Mouse (Mus musculus): Measurements from ENCODE around the gene Pafah2. TPM values are rescaled to one million over a fixed set of nuclear protein-coding genes. Genes with fewer than 3 reads are reported as not detected.

Gene Pafah2
- polyA plus RNA-seq, 1 experiment from 2014 or later: 11.2 TPM

DNA sequence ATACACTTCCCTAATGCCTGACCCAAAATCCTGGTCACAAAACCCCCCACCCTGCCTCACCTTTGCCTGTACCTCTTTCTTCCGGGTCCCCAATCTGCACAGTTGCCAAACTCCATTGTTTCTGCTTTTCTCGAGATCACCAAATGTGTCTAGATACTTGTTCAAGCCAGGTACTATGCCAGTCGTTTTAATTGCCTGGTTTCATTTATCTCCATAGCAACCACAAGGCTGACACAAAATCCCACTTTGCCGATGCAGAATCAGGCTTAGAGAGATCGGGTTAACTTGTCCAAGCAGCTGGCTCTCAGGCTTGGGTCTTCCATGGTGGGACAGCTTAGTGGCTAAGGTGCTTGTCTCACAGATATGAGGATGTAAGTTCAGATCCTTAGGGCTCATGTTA is 4.1 kb downstream of the Pafah2 start:
- Histone ChIP-seq H3K4me3 (no peak overlapping the region), H3K4me2 (replicated peaks) (no peak overlapping the region; the same call in 1 of the 2 replicates), H3K27ac (no peak overlapping the region), H3K36me3 (no peaks in the 10 kb centered on the region), H3K27me3 (no peaks in the 10 kb centered on the region), H3K9me3 (no peaks in the 10 kb centered on the region), H3K9ac (no peak overlapping the region), H3K4me1 (peaks cover 35% of the 10 kb centered on the region)
- no peak for ATAC-seq (ENCODE audit: insufficient number of reproducible peaks, insufficient read depth, low FRiP score, low TSS enrichment)
- 29% methylated on average over 5 of the region's 5 CpGs for WGBS

DNA sequence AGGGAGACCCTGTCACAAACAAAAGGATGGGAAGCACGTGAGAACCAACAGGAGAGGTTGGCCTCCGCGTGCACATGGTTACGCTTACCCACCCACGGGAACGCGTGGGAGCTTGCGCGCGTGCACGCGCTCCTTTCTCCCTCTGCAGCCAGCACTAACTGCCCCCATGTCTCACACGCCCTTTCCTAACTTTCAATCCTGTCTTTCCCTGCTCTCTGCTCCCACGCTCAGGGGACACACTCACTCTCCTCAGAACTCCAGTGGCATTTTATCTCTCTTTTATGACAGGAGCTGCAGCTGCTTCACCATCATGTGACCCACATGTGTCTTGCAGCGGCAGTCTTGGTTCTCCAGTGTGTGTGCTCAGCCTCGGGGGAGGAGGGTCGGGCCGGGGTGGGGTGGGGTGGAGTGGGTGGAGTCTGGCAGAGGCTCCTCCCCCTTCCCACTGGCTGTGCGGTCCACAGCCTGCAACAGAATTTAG is 5.1 kb downstream of the Pafah2 start:
- Histone ChIP-seq H3K9me3 (no peaks in the 10 kb centered on the region), H3K4me3 (peak overlapping the region; percentile 28), H3K4me2 (replicated peaks) (peak overlapping the region; percentile 57), H3K4me1 (peaks cover 33% of the 10 kb centered on the region), H3K27me3 (no peaks in the 10 kb centered on the region), H3K9ac (peak overlapping the region; percentile 20; the same call in 1 of the 2 replicates), H3K36me3 (no peaks in the 10 kb centered on the region), H3K27ac (0 out of 2 replicates have a peak overlapping the region, but pooled peaks have one; percentile 4)
- ATAC-seq (ENCODE audit: insufficient number of reproducible peaks, insufficient read depth, low FRiP score, low TSS enrichment): peak; percentile 44
- WGBS: 6% methylated on average over 19 of the region's 19 CpGs

DNA sequence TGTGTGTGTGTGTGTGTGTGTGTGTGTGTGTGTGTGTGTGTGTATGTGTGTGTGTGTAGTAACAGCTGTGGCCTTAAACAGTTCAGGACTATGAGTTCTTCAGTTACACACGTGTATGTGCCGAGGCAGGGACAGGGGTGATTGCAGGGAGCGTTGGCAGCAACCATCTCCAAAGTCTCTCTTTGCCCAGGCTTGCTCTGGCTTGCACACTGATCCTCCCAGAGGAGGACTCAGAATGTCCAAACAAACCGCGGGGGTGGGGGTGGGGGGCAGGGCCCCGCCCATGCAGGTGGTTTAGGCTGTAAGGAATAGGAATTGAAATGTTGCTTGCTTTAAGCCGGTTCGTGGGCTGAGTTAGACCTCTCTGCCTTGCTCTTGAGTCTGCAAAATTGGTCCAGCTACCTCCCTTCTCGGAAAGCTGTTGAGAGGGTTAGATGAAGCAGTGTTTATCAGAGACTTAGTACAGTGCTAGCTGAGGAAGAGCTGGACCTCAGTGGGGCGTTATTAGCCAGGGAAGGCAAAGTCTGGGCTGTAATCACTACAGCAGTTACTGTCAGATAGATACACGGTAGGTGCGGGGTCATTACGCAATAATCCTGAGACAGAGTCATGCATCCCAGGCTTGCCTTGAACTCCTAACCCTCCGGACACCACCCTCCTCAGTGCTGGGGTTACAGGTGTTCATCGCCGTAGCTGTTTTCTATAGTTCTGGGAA is 5.9 kb downstream of the Pafah2 start:
- WGBS: 64% methylated on average over 16 of the region's 16 CpGs
- Histone ChIP-seq H3K27me3 (no peaks in the 10 kb centered on the region), H3K4me2 (replicated peaks) (peak overlapping the region; percentile 57), H3K36me3 (0 out of 2 replicates have a peak, but pooled peaks cover 2% of the 10 kb centered on the region), H3K9me3 (no peaks in the 10 kb centered on the region), H3K4me3 (0 out of 2 replicates have a peak overlapping the region, but pooled peaks have one; percentile 28), H3K4me1 (peaks cover 30% of the 10 kb centered on the region), H3K27ac (peak overlapping the region; percentile 43; the same call in 1 of the 2 replicates), H3K9ac (no peak overlapping the region)
- ATAC-seq (ENCODE audit: insufficient number of reproducible peaks, insufficient read depth, low FRiP score, low TSS enrichment): no peak; the same call in 1 of the 2 replicates

DNA sequence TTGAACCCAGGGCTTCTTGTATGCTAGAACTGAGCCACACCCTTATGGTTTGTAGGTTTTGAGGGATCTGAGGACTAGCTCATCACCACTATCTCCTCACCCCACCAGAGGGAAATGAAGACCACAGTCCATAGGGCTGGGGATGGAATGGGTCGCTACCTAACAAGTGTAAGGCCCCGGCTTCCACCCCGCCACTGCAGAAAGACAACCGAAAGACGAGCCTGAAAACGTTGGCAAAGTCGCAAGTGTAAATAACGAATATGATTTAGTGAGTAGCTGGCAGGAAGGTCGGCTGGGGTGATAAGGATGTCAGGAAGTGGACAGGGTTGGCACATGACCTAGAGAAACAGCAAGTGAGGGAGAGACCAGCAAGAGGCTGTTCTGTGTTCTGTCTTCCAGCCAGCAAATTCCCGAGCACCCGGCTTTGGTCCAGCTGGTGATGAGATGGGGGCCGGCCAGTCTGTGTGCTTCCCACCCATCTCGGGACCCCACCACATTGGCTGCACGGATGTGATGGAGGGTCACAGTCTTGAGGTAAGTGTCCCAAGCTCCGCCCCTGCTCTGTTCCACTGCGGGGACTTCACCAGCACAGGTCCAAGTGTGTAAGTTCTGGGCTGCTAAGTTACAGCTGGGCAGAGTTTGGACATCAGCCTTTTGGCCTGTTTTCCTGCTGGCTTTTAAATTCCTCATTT is 6.6 kb downstream of the Pafah2 start:
- Histone ChIP-seq H3K9ac (no peak overlapping the region), H3K36me3 (0 out of 2 replicates have a peak, but pooled peaks cover 4% of the 10 kb centered on the region), H3K27me3 (no peaks in the 10 kb centered on the region), H3K9me3 (no peaks in the 10 kb centered on the region), H3K4me1 (peaks cover 24% of the 10 kb centered on the region), H3K4me2 (replicated peaks) (no peak overlapping the region), H3K4me3 (no peak overlapping the region), H3K27ac (no peak overlapping the region)
- ATAC-seq (ENCODE audit: insufficient number of reproducible peaks, insufficient read depth, low FRiP score, low TSS enrichment): no peak
- WGBS: 79% methylated on average over 16 of the region's 16 CpGs

DNA sequence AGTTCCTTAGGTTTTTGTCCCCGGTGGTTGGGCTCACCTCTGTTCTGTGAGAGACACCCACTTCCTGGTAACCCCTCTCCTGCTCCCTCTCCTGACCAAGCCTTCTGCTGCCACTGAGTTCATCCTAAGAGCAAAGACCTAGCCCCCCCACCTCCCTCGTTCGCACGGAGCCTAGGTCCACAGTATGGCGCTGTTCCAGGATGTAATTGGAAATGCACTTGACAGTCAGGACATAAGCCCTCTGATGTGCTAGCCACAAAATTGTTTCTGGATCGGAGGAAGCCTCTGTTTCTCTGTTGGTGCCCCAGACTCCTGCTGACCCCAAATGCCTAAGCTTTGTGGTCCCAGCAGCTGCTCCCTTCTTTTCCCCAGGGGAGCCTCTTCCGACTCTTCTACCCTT is 7.6 kb downstream of the Pafah2 start:
- H3K36me3 ChIP-seq: 0 out of 2 replicates have a peak, but pooled peaks cover 4% of the 10 kb centered on the region
- H3K4me3 ChIP-seq: no peak overlapping the region
- H3K27me3 ChIP-seq: no peaks in the 10 kb centered on the region
- no peak overlapping the region for H3K27ac ChIP-seq
- H3K4me2 ChIP-seq (replicated peaks): no peak overlapping the region
- no peaks in the 10 kb centered on the region for H3K9me3 ChIP-seq
- 68% methylated on average over 7 of the region's 7 CpGs for WGBS
- no peak for ATAC-seq (ENCODE audit: insufficient number of reproducible peaks, insufficient read depth, low FRiP score, low TSS enrichment)
- H3K4me1 ChIP-seq: peaks cover 24% of the 10 kb centered on the region
- no peak overlapping the region; the same call in 1 of the 2 replicates for H3K9ac ChIP-seq

DNA sequence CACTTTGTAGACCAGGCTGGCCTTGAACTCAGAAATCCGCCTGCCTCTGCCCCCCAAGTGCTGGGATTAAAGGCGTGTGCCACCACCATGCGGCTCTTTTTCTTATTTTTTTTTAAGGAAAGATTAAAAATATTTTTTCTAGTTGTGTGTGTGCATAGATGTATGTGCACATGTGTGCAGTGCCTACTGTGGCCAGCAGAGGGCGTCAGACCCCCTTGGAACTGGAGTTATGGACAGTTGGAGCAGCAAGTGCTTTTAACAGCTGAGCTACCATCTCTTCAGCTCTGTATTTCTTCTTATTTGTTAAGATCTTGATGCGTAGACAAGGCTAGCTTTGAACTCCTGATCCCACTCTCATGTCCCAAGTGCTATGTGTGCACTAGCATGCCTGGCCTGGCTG is 13.2 kb downstream of the Pafah2 start:
- Histone ChIP-seq H3K4me3 (no peak overlapping the region), H3K36me3 (peaks cover 24% of the 10 kb centered on the region), H3K27me3 (no peaks in the 10 kb centered on the region), H3K27ac (no peak overlapping the region), H3K4me2 (replicated peaks) (no peak overlapping the region), H3K9ac (no peak overlapping the region), H3K9me3 (0 out of 2 replicates have a peak, but pooled peaks cover 3% of the 10 kb centered on the region), H3K4me1 (peaks cover 4% of the 10 kb centered on the region; the same call in 1 of the 2 replicates)
- 69% methylated on average over 5 of the region's 5 CpGs for WGBS
- no peak for ATAC-seq (ENCODE audit: insufficient number of reproducible peaks, insufficient read depth, low FRiP score, low TSS enrichment)

DNA sequence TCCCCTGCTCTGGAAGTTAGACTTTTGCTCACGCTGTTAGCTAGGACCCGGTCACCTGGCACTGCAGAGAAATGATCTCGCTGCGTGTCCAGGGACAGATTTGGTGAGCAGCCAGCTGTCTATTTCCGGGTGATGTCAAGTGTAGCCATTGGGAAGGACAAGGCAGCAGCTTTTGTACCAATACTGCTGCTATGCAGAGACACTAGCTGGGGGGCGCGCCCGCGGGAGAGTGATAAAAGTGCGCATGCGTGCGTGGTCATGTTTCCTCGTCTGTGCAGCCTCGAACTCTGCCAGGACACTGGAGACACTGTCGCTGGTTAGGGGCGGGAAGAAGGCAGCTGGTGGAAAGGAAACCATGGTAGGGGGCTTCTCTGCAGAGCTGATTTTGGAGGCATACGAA is 20.1 kb downstream of the Pafah2 start:
- Histone ChIP-seq H3K36me3 (peaks cover 34% of the 10 kb centered on the region), H3K9ac (0 out of 2 replicates have a peak overlapping the region, but pooled peaks have one; percentile 16), H3K4me1 (0 out of 2 replicates have a peak, but pooled peaks cover 3% of the 10 kb centered on the region), H3K9me3 (no peaks in the 10 kb centered on the region), H3K27ac (no peak overlapping the region), H3K4me2 (replicated peaks) (no peak overlapping the region), H3K4me3 (no peak overlapping the region), H3K27me3 (no peaks in the 10 kb centered on the region)
- 75% methylated on average over 17 of the region's 17 CpGs for WGBS
- ATAC-seq (ENCODE audit: insufficient number of reproducible peaks, insufficient read depth, low FRiP score, low TSS enrichment): no peak

DNA sequence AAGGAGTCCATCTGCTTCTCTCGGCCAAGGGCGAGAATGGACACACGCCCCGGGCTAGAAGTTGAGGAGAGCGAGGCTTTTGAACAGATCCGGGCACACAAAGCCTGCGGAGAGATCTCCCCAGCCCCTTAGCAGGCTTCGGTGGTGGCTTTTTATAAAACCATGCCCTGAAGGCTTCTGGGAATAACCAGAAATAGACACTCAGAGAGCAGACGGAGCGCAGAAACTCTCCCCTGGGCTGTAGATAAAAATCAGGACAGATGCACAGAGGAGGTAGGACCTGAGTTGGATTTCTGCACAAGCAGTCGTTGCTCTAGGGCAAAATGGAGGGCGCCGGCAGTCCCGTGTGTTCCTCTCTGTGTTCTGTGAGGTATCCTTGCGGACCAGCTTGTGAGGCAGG is 20.5 kb downstream of the Pafah2 start:
- Histone ChIP-seq H3K4me2 (replicated peaks) (no peak overlapping the region), H3K9me3 (no peaks in the 10 kb centered on the region), H3K9ac (no peak overlapping the region), H3K27ac (peak overlapping the region; percentile 31; the same call in 1 of the 2 replicates), H3K4me3 (no peak overlapping the region), H3K27me3 (no peaks in the 10 kb centered on the region), H3K36me3 (peaks cover 33% of the 10 kb centered on the region), H3K4me1 (0 out of 2 replicates have a peak, but pooled peaks cover 5% of the 10 kb centered on the region)
- 55% methylated on average over 15 of the region's 15 CpGs for WGBS
- no peak for ATAC-seq (ENCODE audit: insufficient number of reproducible peaks, insufficient read depth, low FRiP score, low TSS enrichment)

DNA sequence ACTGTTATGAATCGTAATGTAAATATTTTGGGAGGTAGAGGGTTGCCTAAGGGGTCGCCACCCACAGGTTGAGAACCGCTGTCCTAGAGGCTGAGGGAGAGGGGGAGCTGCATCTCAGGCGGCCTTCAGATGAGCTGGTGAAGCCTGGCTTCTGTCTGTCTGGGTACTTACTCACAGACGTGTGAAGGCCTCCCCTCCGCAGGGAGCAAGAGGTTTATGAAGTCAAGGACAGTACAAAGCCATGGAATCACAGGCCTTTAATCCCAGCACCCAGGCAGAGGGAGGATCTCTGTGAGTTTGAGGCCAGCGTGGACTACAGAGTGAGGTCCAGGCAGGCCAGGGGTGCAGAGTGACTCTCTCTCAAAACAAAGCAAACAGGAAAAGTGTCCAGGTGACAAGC is 21.0 kb downstream of the Pafah2 start:
- H3K27ac ChIP-seq: peak overlapping the region; percentile 31; the same call in 1 of the 2 replicates
- WGBS: 67% methylated on average over 7 of the region's 7 CpGs

DNA sequence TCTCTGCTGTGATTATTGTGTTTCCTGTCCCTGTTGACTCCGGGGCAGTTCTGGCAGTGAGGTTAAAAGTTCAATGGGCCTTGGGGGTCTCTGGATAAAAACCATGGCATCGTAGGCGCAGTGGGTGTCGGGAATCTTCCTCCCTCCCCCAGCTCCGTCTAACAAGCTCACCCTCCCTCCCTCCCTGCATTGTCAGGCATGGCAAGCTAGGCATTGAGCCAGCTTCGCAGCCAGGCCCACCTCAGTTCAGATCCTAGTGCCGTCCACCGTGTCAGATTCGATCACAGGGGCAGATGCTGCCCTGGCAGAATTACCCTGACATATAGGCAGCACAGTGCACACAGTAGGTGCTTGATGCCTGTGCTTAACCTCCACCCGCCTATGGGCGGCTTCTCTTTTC is 25.9 kb downstream of the Pafah2 start:
- H3K4me2 ChIP-seq (replicated peaks): no peak overlapping the region
- H3K27ac ChIP-seq: no peak overlapping the region
- no peaks in the 10 kb centered on the region for H3K27me3 ChIP-seq
- H3K9ac ChIP-seq: no peak overlapping the region
- H3K4me3 ChIP-seq: no peak overlapping the region
- no peak for ATAC-seq (ENCODE audit: insufficient number of reproducible peaks, insufficient read depth, low FRiP score, low TSS enrichment)
- no peaks in the 10 kb centered on the region for H3K9me3 ChIP-seq
- H3K36me3 ChIP-seq: peaks cover 27% of the 10 kb centered on the region
- 49% methylated on average over 11 of the region's 11 CpGs for WGBS
- H3K4me1 ChIP-seq: peaks cover 8% of the 10 kb centered on the region; the same call in 1 of the 2 replicates

More for the DNA sequence above, 21.0 kb downstream of the Pafah2 start:
- no peak overlapping the region for H3K4me3 ChIP-seq
- no peaks in the 10 kb centered on the region for H3K9me3 ChIP-seq
- ATAC-seq (ENCODE audit: insufficient number of reproducible peaks, insufficient read depth, low FRiP score, low TSS enrichment): no peak
- no peaks in the 10 kb centered on the region for H3K27me3 ChIP-seq
- H3K4me2 ChIP-seq (replicated peaks): no peak overlapping the region
- H3K9ac ChIP-seq: no peak overlapping the region
- peaks cover 32% of the 10 kb centered on the region for H3K36me3 ChIP-seq
- peaks cover 10% of the 10 kb centered on the region; the same call in 1 of the 2 replicates for H3K4me1 ChIP-seq

DNA sequence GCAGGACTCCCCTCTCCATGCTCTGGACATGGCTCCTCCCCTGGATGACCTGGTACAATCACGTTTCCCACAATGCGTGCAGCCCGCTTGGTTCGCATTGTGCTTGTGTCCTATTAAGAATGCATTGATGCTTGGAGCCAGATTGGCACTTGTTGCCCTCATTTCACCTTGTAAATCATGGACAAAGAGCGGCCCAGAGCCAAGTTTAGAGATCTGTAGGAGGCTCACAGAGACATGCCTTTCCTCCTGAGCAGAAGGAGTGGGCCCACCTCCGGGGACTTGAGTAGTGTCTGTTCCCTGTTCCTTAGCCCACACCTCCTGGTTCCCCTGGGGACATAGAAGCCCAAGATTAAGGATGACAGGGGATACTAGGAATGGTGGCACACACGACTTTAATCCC is 27.8 kb downstream of the Pafah2 start:
- no peaks in the 10 kb centered on the region for H3K9me3 ChIP-seq
- no peak overlapping the region for H3K9ac ChIP-seq
- H3K4me2 ChIP-seq (replicated peaks): no peak overlapping the region
- no peak overlapping the region for H3K4me3 ChIP-seq
- WGBS: 91% methylated on average over 7 of the region's 7 CpGs
- H3K27me3 ChIP-seq: no peaks in the 10 kb centered on the region
- no peak overlapping the region for H3K27ac ChIP-seq
- ATAC-seq (ENCODE audit: insufficient number of reproducible peaks, insufficient read depth, low FRiP score, low TSS enrichment): no peak
- peaks cover 16% of the 10 kb centered on the region; the same call in 1 of the 2 replicates for H3K36me3 ChIP-seq
- peaks cover 8% of the 10 kb centered on the region; the same call in 1 of the 2 replicates for H3K4me1 ChIP-seq
